Mouse (Mus musculus): ENCODE measurements around the gene Lpp. TPM values are rescaled to one million over a fixed set of nuclear protein-coding genes. Genes with fewer than 3 reads are reported as not detected.
A peak's percentile ranks its signal among the peaks of the same experiment; 100 is the strongest.

Gene Lpp
- total RNA-seq, 4 experiments from 2014 or later: 21.5 to 24.7 (median 23.3) TPM

DNA sequence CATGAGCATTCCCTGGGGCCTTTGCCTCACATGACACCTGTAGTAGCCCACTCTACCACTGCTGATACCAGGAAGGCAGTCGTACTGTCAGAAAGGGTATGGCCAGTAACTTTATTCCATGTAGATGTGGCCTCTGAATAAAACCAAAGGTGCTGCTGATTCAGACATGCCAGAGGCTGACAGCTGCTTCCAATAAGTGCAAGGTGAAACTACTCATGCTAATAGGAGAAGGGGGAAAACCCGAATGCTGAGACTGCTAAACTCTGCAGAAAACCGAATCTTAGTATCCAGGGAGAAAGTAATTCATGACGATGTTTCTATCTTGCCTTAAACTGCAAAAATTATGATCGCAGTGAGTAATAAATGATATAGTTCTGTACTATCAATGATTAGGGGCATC lies 468.1 kb downstream of the Lpp start:
- no peak for DNase-seq (ENCODE audit: low spot score)

DNA sequence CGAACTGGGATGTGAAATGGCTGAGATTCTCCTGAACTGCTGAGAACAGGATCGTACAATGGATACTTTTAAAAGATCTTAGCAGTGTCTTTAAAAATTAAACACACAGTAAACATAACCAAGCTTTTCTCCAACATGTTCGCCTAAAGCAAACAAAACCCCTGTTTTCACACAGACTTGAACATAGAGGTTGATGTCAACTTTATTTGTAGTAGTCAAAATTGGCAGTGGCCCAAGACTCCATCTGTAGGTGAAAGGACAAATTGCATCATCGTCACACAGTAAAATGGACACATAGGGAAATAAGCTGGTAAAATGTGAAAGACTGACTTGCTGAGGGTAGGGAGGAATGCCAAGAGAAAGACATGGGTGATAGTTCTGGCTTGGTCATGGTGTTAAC lies 480.9 kb downstream of the Lpp start:
- DNase-seq (ENCODE audit: low spot score): peak; percentile 37

DNA sequence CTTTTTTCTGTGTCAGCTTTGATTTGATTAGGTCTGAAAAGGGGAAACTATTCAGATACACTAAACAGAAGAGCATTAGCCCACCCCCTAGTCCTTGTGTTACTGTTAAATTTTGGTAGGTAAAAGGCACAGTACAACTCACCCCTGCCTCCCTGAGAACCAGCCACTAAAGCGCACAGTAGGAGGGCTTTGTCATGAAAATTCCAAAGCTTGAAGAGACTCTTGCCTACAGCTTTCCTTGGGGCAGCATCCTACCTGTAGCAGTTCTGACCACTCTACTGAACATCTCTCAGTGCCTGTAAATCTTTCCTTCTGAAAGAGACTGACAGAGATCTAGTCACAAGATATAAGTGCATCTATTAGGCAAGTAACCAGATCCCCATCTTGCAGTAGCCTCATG lies 482.4 kb downstream of the Lpp start:
- DNase-seq (ENCODE audit: low spot score): no peak

DNA sequence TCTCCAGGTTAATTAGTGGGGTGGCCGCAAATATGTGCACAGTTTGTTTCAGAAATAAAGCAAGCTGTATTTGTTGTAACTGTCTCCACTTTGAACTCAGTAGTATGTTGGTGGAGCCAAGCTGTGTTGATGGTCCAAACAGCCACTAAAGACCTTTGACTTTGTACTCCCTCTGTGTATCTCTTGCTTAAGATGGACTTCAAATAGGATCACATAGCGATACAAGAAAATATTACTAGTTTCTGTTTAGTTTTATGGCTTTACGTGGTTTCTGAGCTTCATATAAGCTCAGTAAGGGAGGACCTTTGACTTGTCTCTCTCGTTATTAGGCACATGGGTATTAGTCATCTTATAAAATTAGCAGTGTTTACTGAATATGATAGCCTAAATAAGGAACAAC lies 485.7 kb downstream of the Lpp start:
- DNase-seq (ENCODE audit: low spot score): no peak

DNA sequence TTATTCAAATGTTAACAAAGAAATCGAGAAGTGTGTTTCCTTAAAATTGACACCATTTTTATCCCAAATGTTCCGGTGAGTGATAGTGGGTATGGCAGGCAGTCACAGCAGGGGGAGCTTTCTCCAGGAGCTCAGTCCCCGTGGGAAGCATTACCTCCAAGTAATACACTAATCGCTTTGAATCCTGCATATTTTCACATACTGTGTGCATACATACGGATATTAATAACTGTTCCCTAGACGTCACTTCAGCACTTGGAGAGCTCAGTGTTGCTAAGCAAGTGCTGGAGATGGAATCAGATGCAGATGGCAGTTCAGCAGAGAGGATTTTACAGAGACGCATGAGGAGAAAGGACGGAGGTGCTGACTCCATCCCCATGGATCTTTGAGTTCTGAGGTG lies 487.4 kb downstream of the Lpp start:
- DNase-seq (ENCODE audit: low spot score): no peak

DNA sequence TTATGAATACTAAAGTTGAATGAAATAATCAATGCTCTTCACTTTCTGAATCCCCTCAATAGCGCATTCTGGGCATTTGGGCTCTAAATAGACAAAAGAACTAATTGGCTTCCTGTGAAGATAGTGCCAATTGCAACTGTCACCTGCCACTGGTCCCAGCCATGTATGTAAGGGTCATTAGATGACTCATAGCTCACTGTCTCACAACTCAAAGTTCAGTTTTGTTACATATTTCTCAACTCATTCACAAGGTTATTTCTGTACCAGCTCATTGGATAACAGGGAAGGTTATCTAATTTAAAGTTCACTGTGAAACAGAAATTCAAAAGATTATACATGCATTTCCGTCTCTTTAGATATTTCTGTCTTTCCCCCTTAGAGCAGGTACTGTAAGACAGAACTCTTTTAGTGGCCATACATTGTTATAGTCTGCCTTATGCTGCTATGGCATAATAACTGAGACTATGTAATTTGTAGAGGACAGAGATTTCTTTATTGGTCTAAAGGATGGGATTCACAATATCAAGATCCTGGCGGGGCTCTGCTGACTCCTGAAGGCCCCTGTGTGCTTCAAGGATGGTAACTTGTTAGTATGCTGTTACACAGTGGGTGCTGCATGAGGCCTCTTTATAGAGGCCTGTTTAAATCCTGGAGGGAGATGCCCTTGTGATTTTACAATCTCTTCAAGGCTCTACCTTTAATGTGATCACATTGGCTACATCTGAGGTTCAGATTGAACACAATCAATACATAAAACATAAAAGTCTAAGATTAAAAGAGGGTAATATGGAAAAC lies 488.9 kb downstream of the Lpp start:
- DNase-seq (ENCODE audit: low spot score): no peak

DNA sequence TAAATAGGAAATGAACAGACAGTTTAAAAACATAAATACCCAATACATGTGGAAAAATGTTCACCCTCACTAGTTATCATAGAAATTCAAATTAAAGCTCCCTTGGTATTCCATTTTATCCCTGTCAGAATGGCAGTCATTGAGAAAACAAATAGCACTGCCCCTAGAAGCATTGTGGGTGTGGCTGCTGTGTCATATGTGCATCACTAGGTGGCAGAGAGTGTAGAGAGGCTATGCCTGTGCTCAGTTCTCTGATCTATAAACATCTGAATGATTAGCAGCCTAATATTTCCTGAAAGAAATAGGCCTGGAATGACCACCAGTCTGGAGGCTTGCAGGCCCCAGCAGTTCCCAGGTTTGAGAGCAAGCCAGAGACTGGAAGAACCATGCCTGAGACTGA lies 490.7 kb downstream of the Lpp start:
- no peak for DNase-seq (ENCODE audit: low spot score)

DNA sequence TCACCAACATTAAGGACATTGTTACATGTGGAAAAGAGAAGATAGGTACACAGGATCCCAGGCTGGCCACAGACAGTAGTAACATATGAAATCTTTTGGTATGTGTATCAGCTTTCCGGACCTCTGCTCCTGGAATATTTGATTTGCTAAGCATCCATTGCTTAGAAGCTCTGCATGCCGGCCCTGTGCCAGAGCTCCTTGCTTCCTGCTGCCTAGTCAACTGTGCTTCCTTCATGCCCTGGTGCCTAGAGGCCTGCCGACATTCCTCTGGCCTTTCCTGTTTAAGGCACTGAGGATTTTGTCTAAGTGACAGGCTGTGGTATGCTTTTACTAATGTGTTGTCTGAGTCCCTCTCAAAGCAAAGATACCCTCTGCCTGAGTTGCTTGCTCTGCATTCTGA lies 493.0 kb downstream of the Lpp start:
- DNase-seq (ENCODE audit: low spot score): no peak

DNA sequence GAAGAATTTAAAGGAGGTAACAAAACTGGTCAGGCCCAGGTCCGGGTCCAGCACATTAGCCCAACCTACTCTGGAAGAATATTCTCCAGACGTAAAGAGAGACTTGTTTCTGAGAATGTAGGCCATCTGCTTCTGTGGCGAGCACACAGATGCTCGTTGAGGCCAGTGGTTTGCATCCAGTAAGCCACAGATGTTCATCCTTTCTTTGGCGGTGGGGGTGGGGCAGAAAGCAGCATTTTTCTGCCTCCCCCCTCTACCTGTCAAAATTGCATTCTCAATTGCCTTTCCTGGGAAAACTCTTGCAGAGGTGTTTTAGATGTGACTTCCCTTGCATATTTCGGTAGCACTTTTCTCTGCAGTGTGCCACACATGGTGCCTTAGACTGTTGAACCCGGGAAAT lies 493.6 kb downstream of the Lpp start:
- no peak for DNase-seq (ENCODE audit: low spot score)

DNA sequence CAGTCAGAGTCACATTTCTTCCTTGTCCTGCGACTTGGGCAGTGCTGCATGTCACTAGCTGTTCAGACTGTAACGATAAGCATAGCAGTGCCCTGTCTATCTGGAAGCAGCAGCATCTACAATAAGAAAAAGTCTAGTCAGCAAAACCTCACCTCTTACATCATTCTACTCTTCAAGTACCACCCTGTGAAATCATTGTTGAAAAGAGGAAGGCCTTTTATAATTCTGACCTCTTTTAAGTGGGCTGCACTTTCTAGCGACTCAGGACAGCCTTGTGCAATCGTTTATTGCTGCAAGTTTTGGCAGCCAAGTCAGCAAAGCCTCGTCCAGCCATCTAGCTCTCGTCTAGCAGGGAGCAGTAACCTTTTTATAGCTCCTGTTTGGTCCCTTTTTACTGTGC lies 498.1 kb downstream of the Lpp start:
- peak; percentile 68 for DNase-seq (ENCODE audit: low spot score)

DNA sequence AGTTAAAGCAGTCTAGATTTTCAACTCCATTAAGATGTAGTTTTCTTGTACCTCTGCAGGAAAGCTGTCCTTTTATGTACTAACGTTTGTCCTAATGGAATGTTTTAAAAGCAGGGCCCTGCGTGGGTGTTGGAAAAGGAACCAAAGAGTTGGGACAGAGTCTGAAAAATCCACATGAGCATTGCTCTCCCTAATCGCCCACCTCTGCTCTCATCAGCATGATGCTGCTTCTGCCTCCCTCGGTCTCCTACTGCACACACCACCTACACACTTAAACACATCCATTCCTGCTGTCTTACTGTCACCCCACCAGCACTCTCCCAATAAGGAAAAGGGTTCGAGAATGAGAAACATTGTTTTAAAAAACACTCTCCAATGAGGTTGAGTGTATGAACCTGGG lies 501.9 kb downstream of the Lpp start:
- no peak for DNase-seq (ENCODE audit: low spot score)

DNA sequence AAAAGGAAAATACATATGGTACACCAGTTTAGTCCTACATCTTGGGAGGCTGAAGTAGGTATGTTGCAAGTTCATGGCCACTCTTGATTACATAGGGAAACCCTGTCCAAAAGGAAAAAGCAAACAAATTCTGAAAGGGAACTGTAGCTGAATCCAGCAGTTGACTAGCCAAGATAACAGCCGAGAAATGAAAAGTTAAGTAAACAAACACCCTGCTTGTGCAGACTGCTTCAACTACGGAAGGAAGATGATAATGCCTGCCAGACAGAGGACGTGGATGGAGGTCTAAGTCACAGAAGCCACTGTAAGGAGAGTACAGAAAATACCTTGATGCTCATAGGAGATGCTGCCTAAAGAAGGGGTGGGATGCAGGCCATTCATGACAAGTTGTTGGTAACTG lies 504.3 kb downstream of the Lpp start:
- no peak for DNase-seq (ENCODE audit: low spot score)

DNA sequence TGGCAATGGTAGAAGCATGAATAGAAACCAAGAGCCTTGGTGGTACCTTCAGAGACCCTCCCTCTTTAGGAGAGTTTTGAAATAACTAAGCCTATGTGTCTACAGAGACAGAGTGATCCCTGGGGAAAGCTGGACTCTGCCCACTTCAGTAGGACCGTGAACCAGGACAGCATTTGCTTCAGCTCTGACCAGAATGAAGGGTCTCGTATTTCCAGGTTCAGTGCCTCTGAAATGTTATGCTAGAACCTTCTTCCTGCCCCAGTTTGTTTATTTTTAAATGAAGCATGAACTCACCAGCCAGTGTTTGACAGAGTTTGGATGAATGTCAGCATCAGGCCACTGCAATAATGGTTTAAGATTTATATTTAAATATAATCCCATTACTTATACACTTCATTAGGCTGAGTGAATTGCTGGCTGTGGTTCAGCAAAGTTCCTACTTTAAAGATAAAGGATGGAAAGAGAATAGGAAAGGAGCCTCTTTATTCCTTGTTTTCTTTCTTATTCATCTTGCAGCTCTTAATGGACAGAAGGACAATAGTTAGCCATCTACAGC lies 507.0 kb downstream of the Lpp start:
- no peak for DNase-seq (ENCODE audit: low spot score)

DNA sequence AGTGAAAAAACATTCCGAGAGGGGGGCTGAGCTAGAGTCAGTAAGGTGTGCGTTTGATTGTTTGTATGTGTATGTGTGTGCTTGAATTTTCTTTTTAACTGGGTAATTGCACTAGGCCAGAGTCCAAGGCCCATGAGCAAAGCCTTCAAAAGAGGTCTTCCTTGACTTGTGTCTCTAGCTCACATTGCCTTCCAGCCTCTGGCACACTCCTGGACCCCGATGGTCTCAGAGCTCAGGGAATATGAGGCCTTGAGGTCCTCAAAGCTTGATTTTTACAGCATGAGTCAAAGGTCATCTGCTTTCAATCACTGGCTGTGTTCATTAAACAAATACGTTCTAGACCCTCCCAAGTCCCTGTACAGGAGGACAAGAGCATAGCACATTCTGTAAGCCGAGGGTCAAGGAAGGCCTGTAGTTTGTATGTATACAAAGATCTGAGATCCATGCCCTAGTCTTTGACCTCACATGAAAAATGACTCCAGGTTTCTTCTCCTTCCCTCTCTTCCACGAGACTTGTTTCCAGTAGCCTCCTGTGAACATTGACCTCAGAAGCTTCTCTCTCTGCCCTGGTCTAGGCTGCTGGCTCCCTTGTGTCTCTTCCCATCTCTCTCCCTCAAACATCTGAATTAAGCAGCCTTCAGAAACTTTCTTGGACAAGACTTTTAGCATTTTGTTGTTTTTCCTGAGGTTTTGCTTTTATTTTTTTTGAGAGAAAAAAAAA lies 508.0 kb downstream of the Lpp start:
- DNase-seq (ENCODE audit: low spot score): no peak

DNA sequence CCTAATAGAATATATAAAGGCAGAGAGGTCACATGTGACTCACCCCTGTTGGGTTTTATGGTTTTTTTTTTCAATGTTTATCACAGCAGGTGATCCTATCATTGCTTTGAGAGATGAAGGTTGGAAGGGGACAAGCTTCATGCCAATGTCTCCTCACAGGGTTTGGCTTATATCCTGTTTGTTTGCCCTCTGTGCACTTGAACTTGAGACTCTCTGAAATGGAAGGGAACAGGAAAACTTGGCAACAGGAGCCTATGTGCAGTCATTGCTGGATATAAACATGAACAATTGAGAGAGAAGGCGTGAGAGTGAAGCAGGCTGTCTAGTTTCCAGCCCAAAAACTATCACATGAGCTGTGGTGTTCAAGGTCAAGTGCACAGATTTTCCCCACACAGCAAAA lies 508.8 kb downstream of the Lpp start:
- DNase-seq (ENCODE audit: low spot score): no peak

DNA sequence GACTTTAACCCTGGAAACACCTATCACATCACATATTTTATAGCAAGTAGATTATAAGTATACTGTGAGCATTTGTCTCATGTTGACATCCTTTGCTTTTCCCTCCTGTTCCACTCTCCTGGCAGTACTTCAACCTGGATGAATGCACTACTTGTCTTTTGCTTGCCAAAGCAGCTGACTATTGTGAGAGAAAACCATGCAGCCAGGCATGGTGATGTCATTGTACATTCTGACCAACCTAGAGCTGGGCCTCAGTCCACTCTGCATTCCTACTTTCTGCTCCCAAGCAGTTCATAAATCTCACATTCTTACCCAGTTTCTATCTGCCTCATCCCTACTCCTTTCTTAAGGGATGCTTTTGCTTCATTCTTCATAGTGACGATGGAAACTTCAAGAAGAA lies 515.6 kb downstream of the Lpp start:
- peak; percentile 66 for DNase-seq (ENCODE audit: low spot score)

DNA sequence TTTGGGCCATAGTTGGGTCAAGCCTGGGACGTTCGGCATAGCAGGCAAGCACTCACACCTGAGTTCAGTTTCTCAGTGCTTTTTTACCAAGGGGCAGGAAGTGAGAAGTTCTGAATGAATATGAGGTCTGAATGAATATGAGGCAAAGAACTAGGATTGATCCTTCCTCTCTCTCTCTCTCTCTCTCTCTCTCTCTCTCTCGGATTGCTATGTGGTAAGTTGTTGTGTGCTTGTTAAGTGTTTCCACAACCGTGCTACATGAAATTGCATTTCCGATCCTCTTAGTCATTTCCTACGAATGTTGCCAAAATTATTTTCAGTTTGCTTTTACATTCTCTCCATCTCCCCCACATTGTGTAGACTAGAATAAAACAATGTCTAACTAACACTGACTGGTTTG lies 517.0 kb downstream of the Lpp start:
- no peak for DNase-seq (ENCODE audit: low spot score)

DNA sequence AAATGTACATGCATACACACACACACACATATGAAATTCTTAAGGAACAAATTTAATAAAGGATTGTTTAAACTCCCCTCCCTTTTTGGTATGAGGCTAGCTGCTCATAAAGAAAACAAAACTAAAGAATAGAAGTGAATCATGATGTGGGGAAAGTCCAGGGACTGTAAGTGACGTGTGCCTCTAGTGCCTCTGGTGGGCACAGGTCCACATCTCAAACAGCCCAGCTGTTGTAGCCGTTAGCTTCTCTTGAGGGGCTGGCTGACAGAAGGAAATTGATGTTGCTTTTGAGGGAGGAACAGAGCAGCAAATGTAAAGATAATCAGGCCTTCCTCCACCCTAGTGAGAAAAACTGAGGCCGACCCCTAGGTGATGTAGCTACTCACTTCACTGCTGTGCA lies 517.5 kb downstream of the Lpp start:
- DNase-seq (ENCODE audit: low spot score): no peak

DNA sequence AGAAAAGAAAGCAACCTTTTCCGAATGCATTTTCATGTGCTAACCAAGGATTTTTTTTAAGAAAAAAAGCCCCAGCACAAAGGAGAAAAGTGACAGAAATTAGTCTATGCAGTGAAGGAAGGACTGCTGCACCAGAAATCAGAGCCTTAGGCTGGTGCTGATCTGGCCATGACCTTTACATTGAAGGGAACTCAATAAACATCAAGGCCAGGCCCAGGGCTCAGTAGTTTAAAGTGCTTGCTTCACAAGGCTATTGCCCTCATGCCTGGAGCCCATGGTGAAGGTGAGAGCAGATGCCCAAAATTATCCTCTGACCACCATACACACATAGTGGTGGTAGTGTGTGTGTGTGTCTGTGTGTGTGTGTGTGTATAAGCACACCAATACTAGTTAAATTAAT lies 519.1 kb downstream of the Lpp start:
- no peak for DNase-seq (ENCODE audit: low spot score)

DNA sequence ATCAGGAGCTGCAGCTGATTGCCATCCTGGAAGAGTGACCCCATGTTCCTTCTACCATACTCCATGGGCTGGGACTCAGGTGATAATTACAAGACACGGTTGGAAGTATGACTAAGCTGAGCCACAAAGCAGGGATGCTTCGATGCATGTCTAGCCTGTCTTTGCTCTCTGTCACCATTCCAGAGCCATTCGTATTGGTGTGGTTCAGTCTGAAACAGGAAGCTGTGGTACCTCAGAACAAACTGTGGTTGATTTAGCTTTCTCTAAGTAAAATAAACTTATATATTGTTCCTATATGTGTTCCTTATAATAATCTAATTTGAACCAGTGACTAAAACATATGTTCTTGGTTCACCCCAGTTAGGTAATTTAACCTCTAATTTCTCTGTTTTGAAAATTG lies 519.7 kb downstream of the Lpp start:
- no peak for DNase-seq (ENCODE audit: low spot score)

DNA sequence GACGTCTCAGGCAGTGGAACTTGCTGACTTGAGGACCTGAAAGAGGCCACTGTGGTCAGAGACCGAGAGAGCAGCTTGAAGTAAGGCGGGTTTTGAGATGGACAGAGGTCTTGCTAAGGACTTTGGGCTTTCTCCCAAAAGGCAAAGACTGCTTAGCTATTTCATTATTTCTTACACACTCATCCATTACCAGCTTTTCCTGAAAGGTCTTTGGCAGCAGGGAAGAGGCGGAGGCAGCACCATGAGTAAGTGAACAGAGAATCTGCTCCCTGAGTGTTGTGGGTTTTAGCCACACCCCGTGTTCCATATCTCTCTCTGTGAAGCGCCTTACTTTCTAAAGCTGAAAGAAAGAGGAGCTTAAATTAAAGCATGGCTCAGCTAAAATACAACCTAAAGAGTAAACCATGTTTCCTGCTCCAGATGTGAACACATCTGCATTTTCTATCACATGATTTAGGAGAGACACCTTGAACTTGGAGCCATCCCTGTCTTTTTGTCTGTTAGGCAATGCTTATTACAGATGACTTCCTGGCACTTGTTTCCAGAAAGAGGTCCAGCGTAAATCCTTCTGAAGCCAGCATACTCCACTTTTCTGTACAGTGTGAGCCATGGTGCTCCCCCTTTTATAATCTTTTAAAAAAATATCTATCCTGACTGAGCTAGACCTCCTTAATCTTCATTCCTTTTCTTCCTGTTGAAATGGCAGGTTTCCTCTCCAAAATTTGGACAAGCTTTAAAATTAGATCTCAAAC lies 520.5 kb downstream of the Lpp start:
- DNase-seq (ENCODE audit: low spot score): peak; percentile 45

DNA sequence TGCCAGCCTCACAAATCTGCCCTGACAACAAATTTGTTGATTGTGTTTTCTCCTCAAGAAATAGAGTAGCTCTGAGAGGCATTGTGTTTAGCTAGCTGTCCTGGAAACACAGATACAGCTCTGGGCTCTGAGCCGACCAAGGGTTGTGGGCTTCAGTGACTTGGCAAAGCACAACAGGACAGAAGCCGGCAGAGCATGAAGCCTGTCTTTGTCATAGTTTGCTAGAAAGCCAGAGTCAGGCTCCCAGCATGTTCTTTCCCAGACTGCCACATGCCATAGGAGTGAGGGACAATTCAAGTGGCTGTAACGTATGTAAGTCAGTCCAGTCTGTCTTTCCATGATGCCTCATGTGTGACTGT lies 521.1 kb downstream of the Lpp start:
- DNase-seq (ENCODE audit: low spot score): peak; percentile 50

DNA sequence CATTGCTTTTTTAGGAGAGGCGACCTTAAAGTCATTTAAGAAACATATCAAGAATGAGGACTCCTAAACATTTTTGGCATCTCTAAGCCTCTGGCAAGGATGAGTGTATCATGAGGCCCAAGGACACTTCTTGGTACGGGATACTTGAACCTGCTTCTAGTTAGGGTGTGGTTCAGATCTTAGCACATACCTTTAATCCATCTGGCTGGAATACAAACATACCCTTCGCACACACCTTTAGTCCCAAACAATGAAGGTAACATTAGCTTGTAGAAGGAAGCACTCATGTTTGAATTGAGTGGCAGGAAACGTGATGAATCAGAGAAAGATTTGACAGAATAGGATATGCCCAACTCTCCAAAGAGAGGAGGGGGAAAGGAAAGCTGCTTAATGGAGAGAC lies 522.2 kb downstream of the Lpp start:
- no peak for DNase-seq (ENCODE audit: low spot score)
